Mouse (Mus musculus) right cerebral cortex, adult 2 months (tissue): ENCODE measurements around the gene Dscaml1.

Experiments
- DNase-seq, 2 experiments: peaks; one replicate each; pipeline ENCODE4 v3.0.0; 2021 to 2022; ENCODE audit warnings: low spot score in 2 of 2

Dscaml1 gene

GRCm38 (mm10) chr9:45507482-45507881 is 81.1 kb downstream of the Dscaml1 start:
- DNase-seq, result no peak

GRCm38 (mm10) chr9:45510806-45511546 is 84.5 kb downstream of the Dscaml1 start:
- no peak for DNase-seq

DNA sequence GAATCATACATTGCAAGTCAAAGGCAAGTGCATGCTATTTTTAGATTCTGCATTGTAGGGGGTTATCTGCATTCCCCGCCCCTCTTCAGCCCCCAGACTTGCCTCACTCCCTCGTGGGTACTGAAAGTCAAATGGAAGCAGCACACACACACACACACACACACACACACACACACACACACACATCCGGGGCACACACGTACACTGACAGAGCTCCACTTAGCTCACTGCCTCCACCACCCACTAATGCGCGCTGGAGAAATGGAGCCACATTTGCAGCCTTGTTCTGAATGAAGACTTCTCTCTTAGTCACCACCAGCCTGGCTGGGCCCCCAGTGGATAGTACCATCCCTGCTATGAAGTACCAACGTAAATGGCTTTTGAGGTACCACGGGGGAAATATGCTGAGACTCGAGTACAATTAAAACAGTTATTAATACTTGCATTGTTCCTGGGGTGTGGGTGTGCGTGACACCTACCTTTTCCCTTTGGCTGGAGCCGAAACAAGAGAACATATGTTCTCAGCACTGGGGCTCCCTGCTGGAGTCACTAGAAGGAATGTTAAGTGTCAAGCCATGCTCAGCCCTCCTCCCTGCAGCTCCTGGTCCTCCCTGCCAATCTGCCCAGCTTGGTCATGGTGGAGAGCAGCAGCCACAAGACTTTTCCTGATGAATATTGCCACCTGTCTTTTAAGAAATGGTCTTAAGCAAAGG is 91.7 kb downstream of the Dscaml1 start:
- peak; percentile 72 to 78 for DNase-seq

DNA sequence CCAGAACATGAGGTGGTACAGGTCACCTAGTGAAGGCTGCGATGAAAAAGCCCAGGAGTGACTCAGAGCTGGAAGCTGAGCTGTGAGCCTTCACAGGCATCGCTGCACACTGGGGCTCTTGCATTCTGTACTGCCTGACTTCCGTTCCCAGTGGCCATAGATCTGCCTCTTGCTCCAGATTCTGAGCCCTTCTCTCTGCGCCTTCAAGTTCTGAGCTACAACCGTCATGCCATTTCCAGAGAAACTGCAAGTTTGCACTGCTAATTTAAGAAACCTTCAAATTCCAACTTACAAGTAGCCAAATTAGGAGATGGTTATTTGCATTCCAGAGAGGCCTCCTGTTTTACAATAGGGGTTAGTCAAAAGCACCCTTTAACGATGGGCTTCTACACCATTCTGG is 93.4 kb downstream of the Dscaml1 start:
- no peak for DNase-seq

GRCm38 (mm10) chr9:45522866-45523265 is 96.4 kb downstream of the Dscaml1 start:
- DNase-seq, result no peak

DNA sequence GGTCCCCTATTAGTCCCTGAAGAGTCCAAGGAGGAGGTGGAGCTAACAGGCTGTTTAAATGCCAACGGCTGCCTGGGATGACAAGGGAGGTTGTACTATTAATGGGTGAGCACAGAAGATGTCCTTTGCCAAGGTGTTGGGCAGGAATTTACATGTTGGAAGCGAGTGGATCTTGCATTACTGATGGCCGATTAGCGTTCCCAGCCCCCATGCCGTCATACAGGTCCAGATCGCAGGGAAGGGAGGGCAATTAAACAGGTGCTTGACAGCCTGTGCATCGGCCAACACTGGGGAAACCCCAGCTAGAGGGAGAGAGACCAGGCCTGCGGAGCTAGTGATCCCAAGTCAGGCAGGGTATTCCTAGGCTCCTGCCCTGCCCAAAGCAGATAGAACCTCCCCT is 98.1 kb downstream of the Dscaml1 start:
- no peak for DNase-seq

DNA sequence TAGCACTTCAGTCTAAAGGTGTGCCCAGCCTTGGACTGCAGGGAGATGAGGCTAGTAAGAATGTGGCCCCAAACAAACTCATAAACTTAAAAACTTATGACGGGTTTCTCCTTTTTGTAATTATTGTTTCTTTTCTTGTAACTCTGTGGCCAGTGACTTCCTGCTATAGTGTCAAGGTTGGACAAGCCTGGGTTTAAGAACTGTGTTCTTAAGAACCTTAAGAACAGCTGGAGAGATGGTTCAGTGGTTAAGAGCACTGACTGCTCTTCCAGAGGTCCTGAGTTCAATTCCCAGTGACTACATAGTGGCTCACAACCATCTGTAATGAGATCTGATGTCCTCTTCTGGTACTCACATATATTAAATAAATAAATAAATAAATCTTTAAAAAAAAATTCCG is 106.8 kb downstream of the Dscaml1 start:
- DNase-seq, result no peak

GRCm38 (mm10) chr9:45534472-45534988 is 108.1 kb downstream of the Dscaml1 start:
- DNase-seq, result no peak

- peak in 1 of 2 experiments; percentile 56 for DNase-seq
Measured at GRCm38 (mm10) chr9:45537649-45538048, 111.2 kb downstream of the Dscaml1 start.

DNA sequence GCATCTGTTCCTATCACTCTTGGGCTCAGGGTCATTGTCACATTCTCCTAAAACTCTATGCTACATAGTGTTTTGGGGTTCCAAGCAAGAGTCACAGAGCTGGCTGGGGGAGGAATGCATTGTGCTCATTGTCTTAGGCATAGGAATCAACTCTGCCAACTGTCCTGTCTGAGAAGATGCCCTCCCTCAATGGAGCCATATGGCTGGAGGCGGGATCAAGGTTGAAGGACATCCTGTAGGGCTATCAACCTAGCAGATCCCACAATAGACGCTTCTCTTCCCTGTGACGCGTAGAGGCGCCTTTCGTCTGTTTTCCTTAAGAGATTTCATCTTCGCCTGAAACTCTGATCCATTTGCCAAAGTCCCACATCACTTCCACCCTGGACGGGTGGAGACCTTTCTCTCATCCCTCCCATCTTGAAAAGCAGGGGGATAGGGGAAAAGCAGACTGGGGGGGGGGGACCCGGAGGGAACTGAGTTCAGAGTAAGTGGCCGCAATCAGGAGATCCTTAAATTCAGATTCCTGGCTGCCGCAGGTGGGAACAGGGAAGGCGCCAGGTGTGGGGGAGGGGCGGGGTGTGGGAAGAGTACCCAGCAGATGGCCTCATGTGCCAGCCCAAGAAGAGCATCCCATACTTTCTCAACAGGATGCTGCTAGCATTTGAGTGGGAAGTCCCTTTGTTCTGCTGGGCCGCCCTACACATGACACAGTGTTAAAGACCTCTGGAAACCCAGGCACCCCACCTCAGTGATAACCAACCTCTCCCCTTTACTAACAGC is 113.0 kb downstream of the Dscaml1 start:
- DNase-seq, result no peak

DNA sequence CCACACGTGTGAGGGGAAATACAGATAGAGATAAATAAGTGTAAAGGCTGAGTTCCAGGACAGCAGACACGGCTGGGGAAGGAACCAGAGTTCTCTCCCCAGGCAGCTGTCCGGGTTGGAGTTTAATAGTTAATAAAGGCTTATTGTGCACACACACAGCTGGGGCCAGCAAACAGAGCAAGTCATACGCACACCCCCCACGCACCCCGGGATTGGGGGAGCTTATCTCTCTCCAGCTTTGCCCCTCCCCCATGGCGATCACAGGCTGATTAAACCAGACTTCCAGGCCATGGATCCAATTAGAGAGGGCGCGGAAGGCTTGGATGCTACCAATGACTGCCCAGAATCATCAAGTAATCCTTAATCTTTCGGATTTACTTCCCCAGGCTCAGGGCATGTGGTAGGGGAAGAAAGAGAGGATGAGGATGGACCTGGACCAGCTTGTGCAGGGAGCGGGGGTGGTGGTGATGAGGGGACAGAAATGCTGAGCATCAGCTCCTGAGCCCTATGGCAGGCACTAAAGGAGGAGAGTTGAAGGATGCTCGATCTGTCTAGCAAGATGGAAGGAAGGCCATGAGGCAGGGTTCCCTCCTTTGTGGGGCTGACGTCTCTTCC is 119.7 kb downstream of the Dscaml1 start:
- no peak for DNase-seq

DNA sequence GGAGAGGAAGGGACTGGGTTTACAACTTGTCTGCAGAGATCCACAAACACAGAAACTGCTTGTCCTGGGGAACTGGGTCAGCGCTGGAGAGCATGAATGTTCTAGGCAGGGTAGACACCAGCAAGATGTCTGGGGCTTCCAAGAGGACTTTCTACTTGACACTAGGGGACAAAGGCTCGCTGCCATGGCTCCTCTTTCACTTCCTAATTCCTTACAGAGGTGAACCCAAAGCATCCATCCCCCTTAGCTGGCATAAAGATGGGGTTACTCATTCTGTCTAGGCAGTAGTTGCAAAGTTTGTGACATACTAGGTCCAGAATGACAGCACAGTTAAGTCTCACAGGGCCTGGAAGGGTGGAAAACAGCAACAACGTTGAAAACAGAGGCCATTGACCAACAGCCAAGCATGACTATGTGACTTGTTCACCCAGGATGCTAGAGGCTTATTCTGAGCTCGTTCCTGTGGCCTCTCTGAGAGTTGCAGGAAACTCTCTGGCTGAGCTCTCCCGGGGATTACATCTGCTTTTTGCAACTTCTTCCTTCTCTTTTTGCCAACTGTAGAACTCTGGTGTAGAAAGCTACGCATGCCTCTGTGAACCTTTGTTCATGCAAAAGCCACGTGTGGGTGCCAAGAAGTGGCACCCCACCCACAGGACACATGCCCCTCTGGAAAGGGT is 120.6 kb downstream of the Dscaml1 start:
- DNase-seq, result no peak

DNA sequence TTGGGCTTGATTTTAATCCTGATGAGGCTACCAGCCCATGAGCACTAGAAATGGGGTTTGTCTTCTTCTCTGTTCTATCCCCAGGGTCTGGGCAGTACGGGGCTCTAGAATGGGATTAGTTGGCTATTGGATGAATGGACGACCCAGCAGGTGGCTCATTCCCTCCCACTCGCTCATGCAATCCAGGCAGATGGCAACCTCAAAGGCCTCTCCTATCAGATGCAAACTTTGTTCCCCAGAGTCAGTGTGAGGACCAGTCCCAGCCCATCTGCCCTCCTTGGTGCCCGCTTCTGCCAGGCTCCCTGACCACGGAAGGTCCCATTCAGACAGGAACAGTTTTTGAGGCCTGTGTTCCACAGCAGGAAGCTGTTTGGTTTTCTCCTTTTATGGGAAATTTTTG is 123.4 kb downstream of the Dscaml1 start:
- DNase-seq, result no peak

GRCm38 (mm10) chr9:45550210-45550609 is 123.8 kb downstream of the Dscaml1 start:
- DNase-seq, result no peak

GRCm38 (mm10) chr9:45550662-45551061 is 124.2 kb downstream of the Dscaml1 start:
- DNase-seq, result no peak

DNA sequence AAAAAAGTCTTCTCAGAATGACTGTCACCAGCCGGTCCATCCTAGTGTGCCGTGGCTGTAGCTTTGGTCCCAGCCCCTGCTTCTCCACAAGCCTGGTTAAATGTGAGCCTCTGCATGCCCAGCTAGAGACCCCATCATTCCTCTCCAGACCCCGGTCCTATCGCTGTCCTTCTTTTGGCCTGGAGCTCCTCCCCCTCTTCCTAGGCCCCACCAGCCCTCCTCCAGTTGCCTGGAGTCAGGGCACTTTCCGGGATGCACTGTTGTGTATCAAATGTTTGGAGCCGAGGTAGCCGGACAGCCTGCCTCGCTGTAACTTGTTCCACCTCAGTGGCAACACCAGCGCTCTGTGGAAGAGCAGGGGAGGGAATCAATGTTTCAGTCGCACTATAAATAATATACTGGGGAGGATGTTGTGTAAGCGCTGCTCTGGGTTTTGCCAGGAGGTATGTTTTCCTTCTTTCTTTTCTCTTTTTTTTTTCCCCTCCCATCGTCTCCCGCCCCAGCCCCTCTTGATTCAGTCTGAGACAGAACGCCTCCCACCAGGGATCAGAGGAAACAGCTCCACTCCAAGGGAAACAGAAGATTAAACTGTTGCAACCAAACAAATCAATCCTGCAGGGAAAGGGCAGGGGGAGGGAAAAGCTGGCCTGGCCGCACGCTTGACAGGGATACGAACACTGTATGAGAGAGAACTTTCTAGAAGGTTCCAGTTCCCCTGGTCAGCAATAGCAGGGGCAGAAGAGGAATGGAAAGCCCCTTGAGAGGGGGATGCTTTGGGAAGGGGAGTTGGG is 128.8 kb downstream of the Dscaml1 start:
- DNase-seq, result peak; percentile 58 to 62

- DNase-seq, result no peak
Measured at GRCm38 (mm10) chr9:45556882-45557281, 130.5 kb downstream of the Dscaml1 start.

DNA sequence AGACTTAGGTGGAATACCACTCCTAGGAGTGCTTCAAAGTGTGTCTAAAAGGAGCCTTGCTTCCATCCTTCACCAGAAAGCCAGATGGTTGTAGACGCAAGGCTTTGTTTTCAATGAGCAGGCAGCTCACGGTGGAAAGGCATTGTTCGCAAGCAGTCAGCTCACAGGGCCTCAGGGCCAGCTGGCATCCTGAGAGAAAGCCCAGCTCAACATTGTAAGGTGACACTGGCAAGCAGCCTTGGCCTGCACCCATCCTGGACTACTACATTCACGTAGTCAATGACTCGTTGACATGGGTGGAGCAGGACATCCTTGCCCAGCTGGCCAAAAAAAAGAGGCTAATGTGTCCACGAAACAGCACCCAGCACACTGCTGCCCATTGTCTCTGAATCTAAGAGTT is 134.6 kb downstream of the Dscaml1 start:
- no peak for DNase-seq

- no peak for DNase-seq
Measured at GRCm38 (mm10) chr9:45566843-45567578, 140.6 kb downstream of the Dscaml1 start.

DNA sequence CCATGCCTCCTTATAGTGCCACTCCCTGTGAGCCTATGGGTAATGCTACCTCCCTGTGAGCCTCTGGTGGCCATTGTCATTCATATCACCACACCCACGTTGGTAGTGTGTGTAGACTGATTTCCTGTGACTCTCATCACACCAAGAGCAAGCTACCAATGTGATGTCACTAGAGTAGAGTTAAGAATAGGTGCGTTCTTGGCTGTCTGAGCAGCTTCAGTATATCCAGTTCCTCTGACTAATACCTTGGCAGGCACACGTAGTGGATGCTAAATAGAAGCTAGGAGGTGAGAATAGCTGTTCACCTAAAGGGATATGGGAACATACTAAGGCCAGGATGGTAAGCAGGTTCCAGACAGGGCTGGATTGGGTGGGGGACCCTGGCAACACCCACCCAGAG is 143.3 kb downstream of the Dscaml1 start:
- no peak for DNase-seq
